Mouse (Mus musculus): ENCODE data around the gene Six5. TPM values are rescaled to one million over a fixed set of nuclear protein-coding genes. Genes with fewer than 3 reads are reported as not detected.

The Six5 gene
- polyA plus RNA-seq, 1 experiment from 2014 or later: 7.1 TPM

DNA sequence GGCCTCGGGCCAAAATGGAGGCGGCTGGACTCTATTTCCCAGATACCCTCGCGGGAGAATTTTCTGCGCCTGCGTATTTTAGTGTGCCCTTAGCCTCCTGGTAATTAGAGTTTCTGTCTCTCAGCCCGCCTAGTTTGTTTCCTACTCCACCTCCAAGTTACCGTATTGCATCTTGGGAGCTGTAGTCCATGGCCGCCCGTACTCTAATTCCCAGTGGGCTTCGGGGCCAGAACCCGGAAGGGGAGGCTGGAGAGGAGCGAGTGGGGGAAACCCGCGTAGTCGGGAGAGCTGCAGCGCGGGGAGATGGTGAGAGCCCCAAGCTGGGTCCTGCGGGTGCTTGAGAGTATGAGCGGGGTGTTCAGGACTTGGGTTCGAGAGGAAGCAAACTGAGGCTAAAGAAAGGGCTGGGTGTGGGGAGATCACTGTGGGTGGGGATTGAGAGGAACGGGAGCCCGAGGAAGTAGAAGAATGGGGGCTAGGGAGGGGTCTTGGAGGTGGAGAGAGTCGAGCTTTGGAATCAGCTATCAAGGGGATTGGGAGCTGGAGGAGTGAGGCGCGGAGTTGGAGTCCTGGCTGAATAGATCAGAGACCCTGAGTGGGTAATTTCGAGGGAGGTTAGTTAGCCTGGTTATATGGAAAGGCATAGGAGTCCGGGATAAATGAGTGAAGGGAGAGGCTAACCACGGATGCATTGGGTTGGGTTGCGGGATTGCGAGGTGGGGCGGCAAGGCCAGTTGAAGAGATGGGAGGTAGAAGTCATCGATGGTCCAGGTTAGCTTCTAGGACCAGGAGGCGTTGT lies 25.4 kb downstream of the Six5 start, which contains the start of gene Fbxo46:
TSS of gene Fbxo46 (plus strand) at position 229 of the 799 bp plus-strand sequence.
- 2% methylated on average over 34 of the region's 34 CpGs for WGBS
- Histone ChIP-seq H3K27ac (ENCODE audit: poor library complexity, severe bottlenecking) (no peak within 1 kb of the TSS), H3K27me3 (replicated peaks) (no peaks in the 10 kb centered on the region), H3K4me1 (replicated peaks) (peaks cover 26% of the 10 kb centered on the region), H3K4me2 (peak within 1 kb of the TSS; percentile 92), H3K9me3 (replicated peaks) (peaks cover 10% of the 10 kb centered on the region; the same call in 1 of the 2 replicates), H3K36me3 (no peaks in the 10 kb centered on the region), H3K9ac (peak within 1 kb of the TSS; percentile 86), H3K4me3 (peak within 1 kb of the TSS; percentile 84)
- ATAC-seq (ENCODE audit: insufficient number of reproducible peaks, low FRiP score): peak; percentile 94

- 92% methylated on average over 4 of the region's 4 CpGs for WGBS
- ATAC-seq (ENCODE audit: insufficient number of reproducible peaks, low FRiP score): no peak
- Histone ChIP-seq H3K9ac (no peak overlapping the region), H3K27ac (ENCODE audit: poor library complexity, severe bottlenecking) (no peak overlapping the region), H3K36me3 (0 out of 2 replicates have a peak, but pooled peaks cover 5% of the 10 kb centered on the region), H3K9me3 (replicated peaks) (peaks cover 10% of the 10 kb centered on the region; the same call in 1 of the 2 replicates), H3K4me1 (replicated peaks) (peaks cover 26% of the 10 kb centered on the region), H3K4me2 (no peak overlapping the region), H3K27me3 (replicated peaks) (no peaks in the 10 kb centered on the region), H3K4me3 (no peak overlapping the region)
Measured at GRCm38 (mm10) chr7:19121686-19122085, 27.3 kb downstream of the Six5 start.

DNA sequence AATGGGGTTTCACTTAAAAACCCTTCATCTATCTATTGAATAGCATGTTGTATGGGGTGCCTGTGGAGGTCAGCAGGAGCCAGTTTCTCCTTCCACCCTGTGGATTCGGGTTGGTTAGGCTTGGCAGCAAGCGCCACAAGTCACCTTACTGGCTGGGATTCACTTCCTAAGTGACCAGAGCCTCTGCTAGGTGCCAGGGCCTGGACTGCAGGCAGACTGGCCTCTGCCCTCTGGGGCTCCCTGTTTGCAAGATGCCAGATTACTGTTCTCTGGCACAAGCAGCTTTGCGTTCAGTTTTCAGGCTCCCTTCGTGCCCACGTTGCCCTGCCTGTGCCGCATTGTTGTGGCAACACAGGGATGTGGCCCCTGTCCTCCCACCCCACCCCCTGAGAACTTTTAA lies 30.3 kb downstream of the Six5 start:
- H3K27ac ChIP-seq (ENCODE audit: poor library complexity, severe bottlenecking): no peak overlapping the region
- H3K9ac ChIP-seq: no peak overlapping the region; the same call in 1 of the 2 replicates
- H3K27me3 ChIP-seq (replicated peaks): no peaks in the 10 kb centered on the region
- 85% methylated on average over 6 of the region's 6 CpGs for WGBS
- no peak overlapping the region for H3K4me3 ChIP-seq
- peaks cover 20% of the 10 kb centered on the region for H3K4me1 ChIP-seq (replicated peaks)
- H3K9me3 ChIP-seq (replicated peaks): no peaks in the 10 kb centered on the region
- no peak overlapping the region for H3K4me2 ChIP-seq
- ATAC-seq (ENCODE audit: insufficient number of reproducible peaks, low FRiP score): no peak
- H3K36me3 ChIP-seq: peaks cover 19% of the 10 kb centered on the region

GRCm38 (mm10) chr7:19127744-19128143 lies 33.4 kb downstream of the Six5 start:
- no peak overlapping the region for H3K4me2 ChIP-seq
- H3K4me1 ChIP-seq (replicated peaks): peaks cover 11% of the 10 kb centered on the region
- H3K27me3 ChIP-seq (replicated peaks): no peaks in the 10 kb centered on the region
- ATAC-seq (ENCODE audit: insufficient number of reproducible peaks, low FRiP score): no peak
- H3K36me3 ChIP-seq: peaks cover 19% of the 10 kb centered on the region
- peak overlapping the region; percentile 36; the same call in 1 of the 2 replicates for H3K9ac ChIP-seq
- H3K9me3 ChIP-seq (replicated peaks): no peaks in the 10 kb centered on the region
- WGBS: 88% methylated on average over 5 of the region's 5 CpGs
- H3K4me3 ChIP-seq: no peak overlapping the region
- H3K27ac ChIP-seq (ENCODE audit: poor library complexity, severe bottlenecking): no peak overlapping the region

DNA sequence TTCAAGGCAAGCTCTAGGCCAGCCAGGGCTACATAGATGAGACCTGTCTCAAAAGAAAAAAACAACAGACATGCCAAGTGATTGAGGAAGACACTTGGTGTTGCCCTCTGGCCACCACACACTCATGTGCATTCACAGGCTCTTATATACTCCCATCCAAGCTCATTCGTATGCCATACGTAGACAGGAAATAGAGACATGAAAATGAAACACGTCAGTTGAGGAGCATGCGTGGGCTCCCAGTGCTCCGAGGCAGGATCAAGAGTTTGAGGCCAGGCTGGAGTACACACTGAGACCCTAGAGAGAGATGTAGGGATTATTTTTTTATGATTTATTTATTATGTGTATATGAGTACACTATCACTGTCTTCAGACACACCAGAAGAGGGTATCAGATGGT lies 35.0 kb downstream of the Six5 start:
- Histone ChIP-seq H3K4me1 (replicated peaks) (peaks cover 11% of the 10 kb centered on the region), H3K9ac (no peak overlapping the region), H3K27ac (ENCODE audit: poor library complexity, severe bottlenecking) (no peak overlapping the region), H3K9me3 (replicated peaks) (no peaks in the 10 kb centered on the region), H3K27me3 (replicated peaks) (no peaks in the 10 kb centered on the region), H3K4me3 (no peak overlapping the region), H3K4me2 (no peak overlapping the region), H3K36me3 (peaks cover 20% of the 10 kb centered on the region)
- no peak for ATAC-seq (ENCODE audit: insufficient number of reproducible peaks, low FRiP score)
- 93% methylated on average over 5 of the region's 5 CpGs for WGBS

GRCm38 (mm10) chr7:19130657-19131056 lies 36.3 kb downstream of the Six5 start:
- H3K36me3 ChIP-seq: peaks cover 29% of the 10 kb centered on the region
- H3K9ac ChIP-seq: peak overlapping the region; percentile 56
- H3K4me1 ChIP-seq (replicated peaks): peaks cover 9% of the 10 kb centered on the region
- H3K27ac ChIP-seq (ENCODE audit: poor library complexity, severe bottlenecking): peak overlapping the region; percentile 80
- H3K4me3 ChIP-seq: peak overlapping the region; percentile 53
- H3K4me2 ChIP-seq: peak overlapping the region; percentile 72
- ATAC-seq (ENCODE audit: insufficient number of reproducible peaks, low FRiP score): no peak
- H3K9me3 ChIP-seq (replicated peaks): no peaks in the 10 kb centered on the region
- H3K27me3 ChIP-seq (replicated peaks): no peaks in the 10 kb centered on the region
- WGBS: 22% methylated on average over 4 of the region's 4 CpGs

- peaks cover 32% of the 10 kb centered on the region for H3K36me3 ChIP-seq
- H3K9me3 ChIP-seq (replicated peaks): no peaks in the 10 kb centered on the region
- H3K27me3 ChIP-seq (replicated peaks): no peaks in the 10 kb centered on the region
- ATAC-seq (ENCODE audit: insufficient number of reproducible peaks, low FRiP score): peak; percentile 98
- peak overlapping the region; percentile 71 for H3K9ac ChIP-seq
- H3K4me2 ChIP-seq: peak overlapping the region; percentile 72
- WGBS: under 1% methylated on average over 39 of the region's 39 CpGs
- peak overlapping the region; percentile 80 for H3K27ac ChIP-seq (ENCODE audit: poor library complexity, severe bottlenecking)
- peak overlapping the region; percentile 53 for H3K4me3 ChIP-seq
- H3K4me1 ChIP-seq (replicated peaks): peaks cover 9% of the 10 kb centered on the region
Measured at GRCm38 (mm10) chr7:19131324-19131848, 37.0 kb downstream of the Six5 start.

DNA sequence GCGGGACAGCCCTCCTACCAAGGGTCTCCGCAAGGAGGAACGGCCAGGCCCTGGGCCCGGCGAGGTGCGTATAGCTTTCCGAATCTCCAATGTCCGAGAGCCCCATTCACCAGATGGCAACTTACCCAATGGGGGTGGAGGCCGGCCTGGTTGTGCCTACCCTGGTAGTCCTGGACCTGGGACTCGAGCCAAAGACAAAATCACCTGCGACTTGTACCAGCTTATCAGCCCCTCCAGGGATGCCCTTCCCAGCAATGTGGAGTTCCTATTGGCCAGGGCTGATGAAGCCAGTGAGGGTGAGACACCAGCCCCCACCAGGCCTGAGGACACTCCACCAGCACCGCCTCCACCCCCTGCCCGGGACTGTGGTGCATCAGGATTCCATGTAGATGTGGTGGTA lies 41.8 kb downstream of the Six5 start:
- no peak overlapping the region for H3K27ac ChIP-seq (ENCODE audit: poor library complexity, severe bottlenecking)
- no peak overlapping the region for H3K9ac ChIP-seq
- peaks cover 2% of the 10 kb centered on the region; the same call in 1 of the 2 replicates for H3K4me1 ChIP-seq (replicated peaks)
- H3K4me3 ChIP-seq: no peak overlapping the region
- no peaks in the 10 kb centered on the region for H3K9me3 ChIP-seq (replicated peaks)
- 92% methylated on average over 13 of the region's 13 CpGs for WGBS
- H3K4me2 ChIP-seq: no peak overlapping the region
- H3K27me3 ChIP-seq (replicated peaks): no peaks in the 10 kb centered on the region
- H3K36me3 ChIP-seq: peaks cover 63% of the 10 kb centered on the region
- no peak for ATAC-seq (ENCODE audit: insufficient number of reproducible peaks, low FRiP score)

DNA sequence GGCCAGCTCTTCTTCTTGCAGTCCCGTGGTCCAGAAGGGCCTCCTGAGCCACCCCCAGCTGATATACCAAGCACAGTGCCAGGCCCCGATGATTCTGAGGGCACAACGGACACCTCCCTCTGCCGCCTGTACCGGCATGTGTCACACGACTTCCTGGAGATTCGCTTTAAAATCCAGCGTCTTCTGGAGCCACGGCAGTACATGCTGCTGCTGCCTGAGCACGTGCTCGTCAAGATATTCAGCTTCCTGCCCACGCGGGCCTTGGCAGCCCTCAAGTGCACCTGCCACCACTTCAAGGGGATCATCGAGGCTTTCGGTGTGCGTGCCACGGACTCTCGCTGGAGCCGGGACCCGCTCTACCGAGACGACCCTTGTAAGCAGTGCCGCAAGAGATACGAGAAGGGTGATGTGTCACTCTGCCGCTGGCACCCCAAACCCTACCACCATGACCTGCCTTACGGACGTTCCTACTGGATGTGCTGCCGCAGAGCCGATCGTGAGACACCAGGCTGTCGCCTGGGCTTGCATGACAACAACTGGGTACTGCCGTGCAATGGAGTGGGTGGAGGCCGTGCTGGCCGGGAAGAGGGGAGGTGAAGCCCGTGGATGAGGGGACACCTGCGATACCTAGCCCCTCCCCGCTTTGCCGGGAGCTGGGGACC lies 42.4 kb downstream of the Six5 start:
- 89% methylated on average over 38 of the region's 38 CpGs for WGBS
- Histone ChIP-seq H3K4me2 (no peak overlapping the region), H3K4me1 (replicated peaks) (peaks cover 2% of the 10 kb centered on the region; the same call in 1 of the 2 replicates), H3K9ac (no peak overlapping the region), H3K9me3 (replicated peaks) (no peaks in the 10 kb centered on the region), H3K4me3 (no peak overlapping the region), H3K27me3 (replicated peaks) (no peaks in the 10 kb centered on the region), H3K27ac (ENCODE audit: poor library complexity, severe bottlenecking) (no peak overlapping the region), H3K36me3 (peaks cover 67% of the 10 kb centered on the region)
- no peak for ATAC-seq (ENCODE audit: insufficient number of reproducible peaks, low FRiP score)

GRCm38 (mm10) chr7:19137380-19137779 lies 43.0 kb downstream of the Six5 start:
- H3K36me3 ChIP-seq: peaks cover 70% of the 10 kb centered on the region
- no peak for ATAC-seq (ENCODE audit: insufficient number of reproducible peaks, low FRiP score)
- no peaks in the 10 kb centered on the region for H3K9me3 ChIP-seq (replicated peaks)
- H3K27ac ChIP-seq (ENCODE audit: poor library complexity, severe bottlenecking): no peak overlapping the region
- no peak overlapping the region for H3K4me3 ChIP-seq
- H3K4me1 ChIP-seq (replicated peaks): no peaks in the 10 kb centered on the region
- no peak overlapping the region for H3K9ac ChIP-seq
- H3K27me3 ChIP-seq (replicated peaks): no peaks in the 10 kb centered on the region
- WGBS: 56% methylated on average over 5 of the region's 5 CpGs
- no peak overlapping the region for H3K4me2 ChIP-seq

- no peak overlapping the region for H3K27ac ChIP-seq (ENCODE audit: poor library complexity, severe bottlenecking)
- no peak overlapping the region for H3K4me2 ChIP-seq
- H3K4me1 ChIP-seq (replicated peaks): peaks cover 18% of the 10 kb centered on the region
- no peak overlapping the region for H3K4me3 ChIP-seq
- ATAC-seq (ENCODE audit: insufficient number of reproducible peaks, low FRiP score): no peak
- no peaks in the 10 kb centered on the region for H3K27me3 ChIP-seq (replicated peaks)
- H3K9ac ChIP-seq: no peak overlapping the region
- WGBS: 89% methylated on average over 10 of the region's 10 CpGs
- peaks cover 24% of the 10 kb centered on the region for H3K36me3 ChIP-seq
- H3K9me3 ChIP-seq (replicated peaks): no peaks in the 10 kb centered on the region
Measured at GRCm38 (mm10) chr7:19146793-19147192, 52.4 kb downstream of the Six5 start.

Data from heart, embryonic 12.5 days (tissue).